Mouse (Mus musculus): ENCODE results near the gene Troap. TPM values are rescaled to one million over a fixed set of nuclear protein-coding genes. Genes with fewer than 3 reads are reported as not detected.

The Troap gene
- total RNA-seq, 4 experiments from 2014 or later, result 0.33 to 0.66 (median 0.46) TPM

GRCm38 (mm10) chr15:99085997-99086396 lies 11.6 kb downstream of the Troap start:
- no peak for DNase-seq (ENCODE audit: low spot score in 2 of 2)

GRCm38 (mm10) chr15:99087253-99088075 lies 13.1 kb downstream of the Troap start, which contains the start of gene C1ql4:
Gene C1ql4, minus strand, starts transcription at chr15:99087817.
- no peak for DNase-seq (ENCODE audit: low spot score in 2 of 2)

DNA sequence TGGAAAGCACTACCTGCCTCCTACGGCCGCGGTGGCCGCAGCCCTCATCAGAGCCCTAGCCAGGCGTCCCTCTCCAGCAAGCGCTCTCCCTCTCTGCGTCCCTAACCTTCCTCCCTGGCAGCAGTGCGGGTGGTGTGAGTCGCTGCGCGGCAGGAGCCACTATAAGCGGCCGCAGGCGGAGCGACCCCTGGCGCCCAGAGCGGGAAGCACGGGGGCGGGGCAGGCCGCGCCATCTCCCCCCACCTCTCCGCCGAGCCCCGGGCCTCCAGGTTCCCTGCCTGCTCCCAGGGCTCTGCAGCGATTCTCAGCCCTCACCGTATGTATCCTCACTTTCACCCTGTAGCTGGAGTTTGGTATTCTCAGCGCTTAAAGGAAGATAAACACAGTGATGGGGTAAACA lies 13.9 kb downstream of the Troap start:
- DNase-seq (ENCODE audit: low spot score in 2 of 2), result peak in 1 of 2 experiments; percentile 25

- no peak for DNase-seq (ENCODE audit: low spot score in 2 of 2)
Observed at GRCm38 (mm10) chr15:99089069-99089468, 14.7 kb downstream of the Troap start.

- DNase-seq (ENCODE audit: low spot score in 2 of 2), result no peak
Observed at GRCm38 (mm10) chr15:99092870-99093269, 18.5 kb downstream of the Troap start, which contains the start of gene Dnajc22. Gene Dnajc22, plus strand, starts transcription at chr15:99093170.

GRCm38 (mm10) chr15:99093291-99094258 lies 19.2 kb downstream of the Troap start:
- DNase-seq (ENCODE audit: low spot score in 2 of 2), result no peak

DNA sequence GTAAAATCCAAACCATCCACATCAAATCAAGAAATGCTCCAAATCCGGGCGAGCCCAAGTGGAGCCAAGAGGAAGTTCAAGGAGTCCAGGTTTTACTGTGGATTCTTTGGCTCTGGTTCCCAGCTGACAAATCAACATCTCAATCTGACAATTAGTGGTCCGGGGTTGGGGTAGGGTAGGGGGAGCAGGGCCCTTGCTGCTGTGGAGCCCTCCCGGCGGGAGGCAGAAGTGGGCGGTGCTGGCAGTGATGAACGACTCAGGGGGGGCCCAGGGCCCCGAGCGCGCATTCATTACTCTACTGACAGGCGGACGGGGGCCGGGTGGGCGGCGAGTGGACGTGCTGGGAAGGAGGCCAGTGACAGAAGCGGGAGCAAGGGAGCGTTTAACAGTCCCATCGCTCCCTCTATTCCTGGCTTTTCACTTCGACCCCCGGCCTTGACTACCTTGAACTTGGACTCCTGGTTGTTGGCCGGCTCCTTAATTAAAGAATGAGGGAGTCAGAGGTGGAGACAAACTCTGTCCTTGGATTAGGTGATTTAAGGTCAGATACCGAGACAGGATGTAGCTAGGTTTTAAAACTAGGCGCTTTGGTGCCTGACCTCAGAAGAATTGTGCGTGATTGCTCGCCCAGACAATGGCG lies 20.4 kb downstream of the Troap start:
- no peak for DNase-seq (ENCODE audit: low spot score in 2 of 2)

DNA sequence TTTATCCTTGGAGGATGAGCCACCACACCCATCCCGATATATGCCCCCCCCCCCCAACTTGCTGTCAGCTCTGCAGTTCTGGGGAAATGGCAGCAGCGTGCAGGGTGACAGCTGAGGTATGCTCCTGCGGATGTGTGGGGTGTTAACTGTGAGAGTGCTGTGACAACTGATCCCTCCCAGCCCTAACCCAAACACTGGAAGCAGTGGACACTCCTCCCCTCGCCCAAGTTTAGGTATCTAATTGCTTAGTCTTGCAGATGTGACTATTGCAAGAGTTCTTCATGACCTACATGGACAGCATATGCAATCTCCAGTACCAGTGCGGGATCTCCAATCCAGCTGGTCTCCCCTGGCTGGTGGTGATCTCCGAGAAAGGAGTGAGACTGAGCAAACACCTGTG lies 21.0 kb downstream of the Troap start:
- no peak for DNase-seq (ENCODE audit: low spot score in 2 of 2)

DNA sequence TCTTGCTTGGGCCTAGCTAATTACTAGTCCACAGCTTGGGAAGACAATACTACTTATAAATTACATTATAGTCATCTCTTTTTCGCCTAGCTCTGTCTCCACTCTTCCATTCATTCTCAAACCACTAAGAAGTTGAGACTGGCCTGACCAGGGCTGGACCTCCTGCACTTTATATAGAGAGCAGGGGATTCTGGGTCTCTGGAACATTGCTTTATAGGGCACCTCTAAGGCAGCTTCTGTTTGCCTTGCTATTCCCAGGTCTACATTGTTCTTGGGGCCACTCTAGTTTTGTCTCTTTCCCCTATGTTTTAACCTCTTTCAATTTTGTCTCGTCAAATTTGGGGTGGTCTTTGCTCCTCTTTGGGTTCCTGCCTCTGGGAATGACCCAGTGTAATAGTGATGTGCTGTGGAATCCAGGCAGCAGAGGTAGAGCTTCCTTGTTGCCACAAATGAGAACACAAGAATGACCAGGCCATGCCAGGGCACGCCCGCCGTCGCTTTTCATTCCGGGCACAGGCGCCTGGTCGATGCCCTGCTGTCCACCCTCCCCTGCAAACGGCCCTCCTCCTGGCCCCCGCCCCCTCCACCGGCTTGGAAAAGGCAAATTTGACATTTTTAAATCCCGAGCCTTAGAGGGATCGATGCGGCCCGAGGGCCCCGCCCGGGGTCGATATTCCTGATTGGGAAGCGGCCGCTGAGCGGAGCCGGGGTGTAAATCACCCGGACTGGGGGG lies 21.9 kb downstream of the Troap start:
- no peak for DNase-seq (ENCODE audit: low spot score in 2 of 2)

- no peak for DNase-seq (ENCODE audit: low spot score in 2 of 2)
Observed at GRCm38 (mm10) chr15:99096831-99097500, 22.6 kb downstream of the Troap start.

GRCm38 (mm10) chr15:99097840-99098492 lies 23.6 kb downstream of the Troap start:
- no peak for DNase-seq (ENCODE audit: low spot score in 2 of 2)

DNA sequence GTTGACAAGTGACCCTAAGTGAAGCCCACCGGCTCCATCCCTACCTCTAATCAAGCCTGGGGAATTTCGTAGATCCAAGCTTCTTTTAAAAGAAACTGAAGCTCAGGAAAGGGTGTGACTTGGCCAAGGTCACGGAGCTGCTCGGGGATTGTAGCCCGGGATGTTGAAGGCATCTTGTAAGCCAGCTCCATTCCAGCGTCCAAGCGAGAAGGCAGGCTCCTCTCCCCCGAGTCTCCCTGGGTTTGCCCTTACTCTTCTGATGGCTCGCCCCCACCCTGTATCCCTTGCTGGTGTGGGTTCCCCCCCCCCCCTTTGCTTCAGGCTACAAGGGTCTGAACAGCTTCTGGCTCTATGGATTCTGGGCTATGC lies 24.1 kb downstream of the Troap start:
- DNase-seq (ENCODE audit: low spot score in 2 of 2), result no peak

DNA sequence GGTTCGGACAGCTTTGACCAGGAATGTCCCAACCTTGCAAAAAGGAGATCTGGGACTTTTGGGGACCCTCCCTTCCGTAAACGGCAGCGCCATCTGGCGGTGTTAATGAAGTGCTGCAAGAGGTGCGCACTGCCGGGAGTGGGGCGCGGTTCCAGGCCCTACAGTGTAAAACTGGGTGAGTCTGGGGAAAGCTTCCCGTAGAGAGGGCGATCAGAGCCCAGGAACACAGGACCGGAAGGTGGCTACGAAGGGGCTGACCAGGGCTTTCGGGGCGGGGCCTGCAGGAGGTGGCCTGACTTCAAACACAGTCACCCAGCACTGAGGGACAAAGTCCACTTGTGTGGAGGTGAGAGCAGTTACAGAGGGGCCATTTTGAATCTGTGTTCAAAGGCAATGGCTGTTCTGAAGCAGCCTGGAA lies 24.8 kb downstream of the Troap start:
- no peak for DNase-seq (ENCODE audit: low spot score in 2 of 2)

DNA sequence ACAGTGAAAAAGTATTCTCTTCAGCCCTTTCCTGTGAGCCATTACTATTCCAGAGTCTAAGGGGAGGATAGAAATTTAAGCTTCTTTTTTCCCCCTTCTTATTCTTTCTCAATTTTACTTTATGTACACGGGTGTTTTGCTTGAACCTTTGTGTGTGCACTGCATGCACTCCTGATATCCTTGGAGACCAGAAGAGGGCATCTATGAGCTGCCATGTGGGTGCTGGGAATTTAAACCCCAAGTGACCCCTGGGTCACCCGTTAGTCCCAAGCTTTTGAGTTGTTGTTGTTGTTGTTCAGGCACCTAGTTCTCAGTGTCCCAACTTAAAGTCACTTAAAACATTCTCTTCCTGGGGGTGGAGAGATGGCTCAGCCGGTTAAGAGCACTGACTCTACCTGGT lies 25.6 kb downstream of the Troap start:
- DNase-seq (ENCODE audit: low spot score in 2 of 2), result no peak

- no peak for DNase-seq (ENCODE audit: low spot score in 2 of 2)
Observed at GRCm38 (mm10) chr15:99105238-99105637, 30.9 kb downstream of the Troap start.

DNA sequence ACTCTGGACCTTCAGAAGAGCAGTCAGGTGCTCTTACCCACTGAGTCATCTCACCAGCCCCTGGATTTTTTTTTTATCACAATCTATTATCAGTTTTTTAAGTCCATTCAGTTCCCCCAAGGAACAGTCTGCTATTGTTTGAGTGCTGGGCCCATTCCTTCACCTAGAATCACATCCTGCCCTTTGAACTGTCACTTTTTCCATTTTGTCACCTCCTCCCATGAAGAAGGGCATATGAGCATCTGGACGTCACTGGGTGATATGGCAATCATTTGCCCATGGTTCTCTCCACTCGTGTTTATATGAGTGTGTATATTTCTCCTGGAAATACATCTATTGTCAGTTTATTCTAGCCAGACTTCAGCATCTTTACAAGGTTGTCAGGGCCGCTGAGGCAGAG lies 33.5 kb downstream of the Troap start:
- DNase-seq (ENCODE audit: low spot score in 2 of 2), result no peak

DNA sequence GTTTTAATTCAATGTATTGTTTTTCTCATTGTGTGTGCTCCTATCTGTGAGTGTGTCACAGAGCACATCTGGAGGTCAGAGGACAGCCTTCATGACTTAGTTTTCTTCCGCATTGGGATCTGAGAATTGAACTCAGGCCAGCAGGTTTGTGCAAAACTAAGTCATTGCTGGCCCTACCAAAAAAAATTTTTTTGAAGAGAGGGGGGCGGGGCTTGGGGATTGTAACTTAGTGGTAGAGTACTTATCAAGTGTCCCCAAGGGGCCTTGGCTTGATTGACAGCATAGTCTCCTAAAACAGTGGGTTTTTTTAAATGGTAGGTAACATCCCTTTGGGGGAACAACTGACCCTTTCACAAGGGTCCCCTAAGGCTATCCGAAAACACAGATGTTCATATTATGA lies 36.8 kb downstream of the Troap start:
- DNase-seq (ENCODE audit: low spot score in 2 of 2), result no peak

- no peak for DNase-seq (ENCODE audit: low spot score in 2 of 2)
Observed at GRCm38 (mm10) chr15:99111809-99112208, 37.4 kb downstream of the Troap start.

- DNase-seq (ENCODE audit: low spot score in 2 of 2), result no peak
Observed at GRCm38 (mm10) chr15:99112843-99113395, 38.5 kb downstream of the Troap start.
